Comparison of ENCODE assay signal across 9 mouse cellular contexts in the genomic region with DNA sequence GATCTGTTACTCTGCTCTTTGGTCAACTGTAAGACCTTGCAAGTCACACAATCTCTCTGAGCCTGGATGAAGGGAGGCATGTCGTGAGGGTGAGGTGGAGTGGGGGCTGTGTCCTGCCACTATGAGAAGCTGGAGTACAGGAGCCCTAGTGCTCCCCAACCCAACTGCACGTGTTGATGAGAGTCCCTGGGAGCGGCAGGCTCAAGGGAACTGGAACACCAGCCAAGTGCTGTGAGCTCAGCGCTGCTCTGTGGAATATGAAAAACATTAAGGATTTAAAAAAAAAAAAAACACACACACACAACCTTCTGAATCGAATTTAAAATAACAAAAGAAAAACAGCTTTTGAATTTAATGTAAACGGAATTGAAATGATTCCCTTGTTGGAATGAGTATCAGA.
"Had no signal": no experiment of that assay in that cellular context is flagged by ENCODE, and none has a peak within 500 bp of the region (broad histone marks: within the 10 kb centered on the region; RNA-seq: fewer than 3 reads in every experiment).

No protein-coding gene starts in this region.

- DNase-seq: kidney, postnatal 4 days; liver, embryonic 13.5 days; lung, adult 2 months; lung, postnatal 14 days; lung, postnatal 4 days; midbrain, embryonic 14.5 days; thymus, adult 18-20 months; thymus, postnatal 4 days had no signal

- H3K27ac ChIP-seq: kidney, postnatal 0 days; liver, embryonic 13.5 days had no signal

- H3K4me3 ChIP-seq: liver, embryonic 13.5 days had no signal
